Mouse (Mus musculus) thymus, adult 2 months (tissue): ENCODE measurements around the gene Pdgfc. TPM values are rescaled to one million over a fixed set of nuclear protein-coding genes. Genes with fewer than 3 reads are reported as not detected.

Source experiments
- DNase-seq: peaks from one replicate; pipeline ENCODE4 v3.0.0; 2021
- H3K27ac ChIP-seq: fragments of 200-500 bp; 2 replicates; pipeline ENCODE4 v1.5.1; 2012; ENCODE audit warnings: low read length, control low read depth; ENCODE audit not compliant: control insufficient read depth, insufficient read depth
- H3K27me3 ChIP-seq: fragments of 200-500 bp; 2 replicates; pipeline ENCODE4 v1.6.1; 2012; ENCODE audit warnings: mild to moderate bottlenecking, low read length, moderate library complexity, mixed read lengths; ENCODE audit not compliant: control insufficient read depth, insufficient read depth
- H3K36me3 ChIP-seq: fragments of 200-500 bp; 2 replicates; pipeline ENCODE4 v1.6.1; 2012; ENCODE audit warnings: mild to moderate bottlenecking, low read length, moderate library complexity; ENCODE audit not compliant: control insufficient read depth, insufficient read depth
- H3K4me1 ChIP-seq: fragments of 200-500 bp; replicated peaks from 2 replicates; pipeline ENCODE4 v1.6.1; 2012; ENCODE audit warnings: low read length; ENCODE audit not compliant: control insufficient read depth, insufficient read depth
- H3K4me3 ChIP-seq: fragments of 200-500 bp; 2 replicates; pipeline ENCODE4 v1.5.1; 2012; ENCODE audit warnings: mild to moderate bottlenecking, low read length, control low read depth, moderate library complexity; ENCODE audit not compliant: control insufficient read depth, insufficient read depth
- CTCF ChIP-seq: fragments of 200-500 bp; IDR thresholded peaks from 2 replicates; pipeline ENCODE4 v1.5.1; 2012; ENCODE audit warnings: mild to moderate bottlenecking, control low read depth, low read length, moderate library complexity, borderline replicate concordance; ENCODE audit not compliant: control insufficient read depth, poor library complexity, insufficient read depth; ENCODE audit errors: extremely low read depth
- POLR2A ChIP-seq: fragments of 200-500 bp; IDR thresholded peaks from 2 replicates; pipeline ENCODE4 v1.6.1; 2012; ENCODE audit warnings: mild to moderate bottlenecking, low read length, control low read depth, moderate library complexity; ENCODE audit not compliant: control insufficient read depth, poor library complexity, insufficient read depth; ENCODE audit errors: extremely low read depth
- WGBS: fragments of 180-500 bp; shearing (Covaris S2); methylation state at CpG from one replicate; pipeline ENCODE4 v1.1.7; 2018; 5-methylcytosine and 5-hydroxymethylcytosine counted together
- polyA plus RNA-seq: library from polyadenylated mRNA; depleted of rRNA; stranded (reverse); fragments of >200 nt; gene quantifications from 2 replicates; pipeline ENCODE4 v1.2.3, GENCODE M21; 2012

The Pdgfc gene
- polyA plus RNA-seq, 1 experiment, result 1.8 TPM

DNA sequence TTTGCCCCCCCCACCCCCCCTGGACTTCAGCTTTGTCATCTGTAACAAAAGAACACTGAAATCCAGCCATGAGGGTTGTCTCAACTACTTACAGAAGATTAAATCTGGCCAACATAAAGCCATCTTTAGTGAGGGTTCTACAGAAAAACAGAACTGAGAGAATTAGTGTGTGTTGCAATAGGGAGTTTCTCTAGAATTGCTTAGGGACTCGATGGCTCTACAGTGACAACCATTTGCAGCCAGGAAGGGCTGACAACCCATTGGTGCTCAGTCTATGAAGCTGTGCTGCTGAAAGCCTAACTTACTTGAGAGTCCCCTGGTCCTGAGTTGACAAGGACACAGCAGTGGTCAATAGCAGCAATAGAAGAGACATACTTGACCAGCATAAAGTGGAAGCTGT lies 21.5 kb downstream of the Pdgfc start:
- H3K4me1 ChIP-seq, result no peaks in the 10 kb centered on the region
- 94% methylated on average over 1 of the region's 1 CpGs for WGBS
- no peak for DNase-seq
- H3K27ac ChIP-seq, result no peak overlapping the region
- TF ChIP-seq POLR2A (no peak), CTCF (no peak)
- H3K27me3 ChIP-seq, result no peaks in the 10 kb centered on the region
- no peak overlapping the region for H3K4me3 ChIP-seq
- H3K36me3 ChIP-seq, result no peaks in the 10 kb centered on the region

GRCm38 (mm10) chr3:81058527-81059031 lies 22.4 kb downstream of the Pdgfc start:
- no peaks in the 10 kb centered on the region for H3K27me3 ChIP-seq
- H3K4me1 ChIP-seq, result no peaks in the 10 kb centered on the region
- 81% methylated on average over 4 of the region's 4 CpGs for WGBS
- no peak for DNase-seq
- H3K4me3 ChIP-seq, result no peak overlapping the region
- H3K27ac ChIP-seq, result no peak overlapping the region
- H3K36me3 ChIP-seq, result no peaks in the 10 kb centered on the region
- TF ChIP-seq CTCF (no peak), POLR2A (no peak)

GRCm38 (mm10) chr3:81068550-81068949 lies 32.3 kb downstream of the Pdgfc start:
- WGBS, result 37% methylated on average over 2 of the region's 2 CpGs
- Histone ChIP-seq H3K27me3 (no peaks in the 10 kb centered on the region), H3K36me3 (no peaks in the 10 kb centered on the region), H3K27ac (no peak overlapping the region), H3K4me3 (no peak overlapping the region), H3K4me1 (no peaks in the 10 kb centered on the region)
- TF ChIP-seq CTCF (no peak), POLR2A (no peak)
- no peak for DNase-seq

DNA sequence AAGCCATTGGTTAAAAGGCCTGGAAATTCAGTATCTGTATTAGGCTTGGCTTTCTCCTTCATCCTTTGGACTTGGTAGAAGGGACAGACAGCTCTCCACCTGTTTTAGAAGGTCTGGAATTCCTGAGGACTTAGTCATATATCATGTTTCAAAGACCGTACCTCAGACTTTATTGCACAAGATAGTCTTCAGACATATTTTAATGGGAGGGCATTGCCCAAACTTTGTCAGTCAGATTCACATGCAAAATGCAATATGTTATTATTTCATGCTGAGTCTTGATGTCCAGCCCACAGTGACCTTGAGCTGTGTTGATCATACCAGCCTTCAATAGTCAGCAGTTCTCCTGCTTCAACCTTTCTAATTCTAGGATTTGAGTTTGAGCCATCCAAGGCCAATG lies 64.9 kb downstream of the Pdgfc start:
- Histone ChIP-seq H3K36me3 (no peaks in the 10 kb centered on the region), H3K27me3 (no peaks in the 10 kb centered on the region), H3K4me1 (no peaks in the 10 kb centered on the region; the same call in 1 of the 2 replicates), H3K4me3 (no peak overlapping the region), H3K27ac (no peak overlapping the region)
- 97% methylated on average over 1 of the region's 1 CpGs for whole genome bisulfite sequencing
- TF ChIP-seq CTCF (no peak), POLR2A (no peak)
- no peak for DNase-seq

DNA sequence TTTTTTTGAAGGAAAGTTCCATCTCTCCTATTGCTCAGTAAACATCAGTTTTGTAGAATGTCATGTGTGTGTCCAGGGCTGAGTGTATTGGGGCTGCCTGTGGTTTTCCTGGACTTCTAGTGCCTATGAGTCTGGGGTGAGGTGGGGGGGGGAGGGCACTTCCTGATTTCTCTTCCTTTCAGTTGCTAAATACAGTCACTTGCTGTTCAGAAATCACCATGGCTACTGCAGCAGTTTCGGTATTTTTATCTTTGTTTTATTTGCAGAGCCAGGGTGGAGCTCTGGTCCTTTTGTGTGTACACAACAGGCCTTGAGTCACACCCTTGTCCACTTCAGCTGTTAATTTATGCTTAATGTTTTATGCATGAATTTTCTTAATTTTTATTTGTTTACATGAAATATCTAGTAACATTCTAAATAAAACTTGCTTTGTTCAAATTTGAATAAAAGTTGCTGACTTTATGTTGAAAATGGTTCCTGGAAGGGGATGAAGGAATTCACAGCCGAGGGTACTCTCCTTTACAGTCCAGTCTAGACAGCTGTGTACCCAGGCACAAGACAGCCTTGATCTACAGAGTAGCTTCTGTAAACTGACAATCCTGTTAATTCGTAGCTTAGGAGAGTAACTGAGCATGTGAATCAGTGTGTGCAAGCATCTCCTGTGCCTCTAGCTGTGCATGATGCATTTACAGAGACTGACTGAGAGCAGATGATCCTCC lies 66.1 kb downstream of the Pdgfc start:
- 26% methylated on average over 3 of the region's 3 CpGs for WGBS
- no peak for TF ChIP-seq POLR2A
- no peak for TF ChIP-seq CTCF
- no peak for DNase-seq
- Histone ChIP-seq H3K36me3 (no peaks in the 10 kb centered on the region), H3K4me1 (no peaks in the 10 kb centered on the region; the same call in 1 of the 2 replicates), H3K27ac (no peak overlapping the region), H3K27me3 (no peaks in the 10 kb centered on the region), H3K4me3 (no peak overlapping the region)

GRCm38 (mm10) chr3:81102877-81103420 lies 66.7 kb downstream of the Pdgfc start:
- DNase-seq, result no peak
- H3K27ac ChIP-seq, result no peak overlapping the region
- no peaks in the 10 kb centered on the region for H3K27me3 ChIP-seq
- TF ChIP-seq CTCF (no peak), POLR2A (no peak)
- H3K4me1 ChIP-seq, result no peaks in the 10 kb centered on the region; the same call in 1 of the 2 replicates
- 85% methylated on average over 5 of the region's 5 CpGs for WGBS
- no peaks in the 10 kb centered on the region for H3K36me3 ChIP-seq
- no peak overlapping the region for H3K4me3 ChIP-seq
